Mouse (Mus musculus): Measurements from ENCODE around the gene Cbx4.

The Cbx4 gene

DNA sequence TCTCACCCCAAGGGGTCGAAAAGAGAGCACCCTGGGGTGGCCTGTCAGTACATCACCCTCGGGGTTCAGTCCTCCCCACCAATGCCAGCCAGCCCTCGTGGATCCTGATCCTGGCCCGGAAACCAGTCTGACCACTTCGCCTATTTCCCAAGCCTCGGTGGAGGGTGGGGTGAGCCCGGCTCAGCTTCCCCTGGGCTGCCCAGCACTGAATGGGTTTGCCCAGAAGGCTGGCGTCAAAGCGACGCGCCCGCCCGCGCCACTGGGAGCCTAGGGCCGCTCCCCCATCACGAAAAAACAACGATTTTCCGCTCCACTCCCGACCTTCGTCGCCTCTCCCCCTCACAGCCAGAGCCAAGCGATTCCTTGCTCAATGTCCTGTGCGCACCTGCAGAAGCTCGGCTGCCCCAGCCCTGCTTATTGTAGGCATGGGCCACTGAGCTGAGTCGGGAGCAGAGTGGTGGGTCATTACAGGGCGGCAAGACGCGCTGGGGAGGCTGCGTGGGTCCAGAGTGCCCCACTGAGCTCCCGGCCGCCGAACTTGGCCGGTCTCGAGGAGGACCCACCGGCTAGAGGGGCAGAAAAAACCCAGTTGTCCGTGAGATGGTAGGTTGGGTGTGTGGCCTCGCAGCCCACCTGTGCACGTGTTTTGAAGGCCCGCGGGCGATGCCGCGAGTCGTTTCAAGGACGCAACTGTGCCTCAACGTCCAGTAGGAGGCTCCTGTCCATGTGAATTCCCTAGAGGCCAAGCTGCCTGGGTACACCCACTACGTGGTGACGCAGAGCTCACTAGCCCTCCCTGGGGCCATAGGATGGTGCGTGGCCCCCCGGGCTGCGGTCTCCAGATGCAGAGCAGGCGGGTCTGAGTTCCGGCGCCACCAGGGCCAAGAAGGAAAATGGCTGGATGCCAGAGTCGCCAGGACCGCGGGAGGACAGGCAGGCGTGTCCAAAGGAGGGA lies 27.7 kb downstream of the Cbx4 start:
- DNase-seq (ENCODE audit: extremely low read depth, low read depth, low spot score), result no peak

DNA sequence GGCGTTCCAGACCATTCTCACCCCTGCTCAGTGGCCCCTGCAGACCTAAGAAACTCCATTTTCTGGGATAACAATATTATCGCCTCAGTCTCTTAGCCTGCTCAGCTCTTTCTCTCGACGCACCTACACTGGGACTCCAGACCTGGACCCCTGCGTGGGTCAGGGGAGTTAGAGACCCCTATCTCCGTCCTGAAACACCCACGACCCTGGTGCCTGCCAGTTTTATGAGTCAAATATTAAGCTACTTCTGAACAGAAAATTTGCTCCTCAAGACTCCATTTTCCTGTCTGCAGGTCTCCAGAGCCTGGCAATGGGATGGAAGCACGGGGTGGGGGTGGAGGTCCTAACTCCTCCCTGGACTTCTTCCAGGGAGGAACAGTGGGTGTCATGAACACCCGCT lies 28.7 kb downstream of the Cbx4 start:
- DNase-seq (ENCODE audit: extremely low read depth, low read depth, low spot score), result no peak

DNA sequence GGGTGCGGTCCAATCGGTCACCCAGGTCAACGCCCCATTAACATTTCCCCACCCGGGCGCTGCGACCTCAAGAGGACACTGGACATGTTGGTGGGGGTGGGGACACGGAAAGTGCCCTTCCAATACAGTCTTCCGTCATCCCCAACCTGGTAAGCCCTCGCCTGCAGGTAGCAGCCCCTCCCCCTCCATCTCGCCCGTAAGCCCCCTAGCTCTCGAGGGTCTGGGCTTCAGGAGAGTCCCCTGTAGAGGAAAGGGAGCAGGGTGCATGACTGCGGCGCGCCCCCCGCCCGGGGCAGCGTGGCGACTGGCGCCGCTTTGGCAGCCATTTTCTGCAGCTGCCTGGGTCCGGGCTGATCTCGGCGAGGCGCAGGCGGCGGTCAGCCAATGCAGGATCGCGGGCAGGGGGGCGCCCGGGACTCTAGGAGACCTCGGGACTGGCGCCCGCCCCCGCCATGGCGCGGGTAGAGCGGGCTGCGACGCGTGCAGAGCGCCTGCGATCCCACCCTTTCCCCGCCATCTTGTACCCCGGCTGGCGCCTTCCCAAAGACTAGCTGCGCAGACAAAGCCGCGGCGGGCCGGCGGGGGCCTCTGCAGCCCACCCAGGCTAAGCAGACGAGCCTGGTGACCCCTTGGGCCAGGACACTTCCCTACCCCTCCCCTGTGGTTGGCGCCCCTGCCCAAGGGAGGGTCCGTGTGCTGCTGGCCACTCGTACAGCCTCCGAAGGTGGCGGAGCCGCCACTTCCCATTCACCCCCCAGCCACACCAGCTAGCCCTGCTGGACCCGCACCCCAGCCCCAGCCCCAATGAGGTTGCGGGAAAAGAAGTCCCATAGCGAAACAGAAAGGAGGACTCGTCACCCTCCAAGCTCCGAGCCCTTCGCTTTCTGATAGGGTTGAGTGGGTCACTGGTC lies 29.5 kb downstream of the Cbx4 start:
- no peak for DNase-seq (ENCODE audit: extremely low read depth, low read depth, low spot score)

DNA sequence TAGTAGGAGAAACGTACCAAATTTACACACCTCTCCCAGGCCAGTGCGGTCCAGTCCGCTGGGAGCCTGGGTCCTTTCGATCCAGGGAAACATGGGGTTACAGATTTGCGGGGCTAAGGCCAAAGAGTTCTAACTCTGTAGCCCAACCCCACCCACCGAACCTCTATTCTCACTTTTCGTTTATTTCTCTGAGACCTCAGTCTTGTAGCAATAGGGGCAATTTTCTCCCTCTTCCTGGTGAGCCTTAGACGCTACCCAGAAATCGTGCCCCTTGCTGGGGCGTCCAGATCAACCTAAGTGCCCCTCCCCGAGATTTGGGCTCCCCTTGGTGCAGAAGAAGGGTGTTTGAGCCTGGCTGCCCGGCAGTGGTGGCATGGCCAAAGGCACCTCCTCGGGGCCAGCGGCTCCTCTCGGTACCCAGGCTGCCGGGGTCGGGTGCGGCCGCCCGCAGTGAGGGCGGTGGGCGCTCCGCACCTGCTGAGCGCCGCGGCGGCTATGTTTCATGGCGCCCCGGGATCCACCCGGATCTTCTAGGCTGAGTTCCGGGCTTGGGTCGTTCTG lies 30.4 kb downstream of the Cbx4 start:
- no peak for DNase-seq (ENCODE audit: extremely low read depth, low read depth, low spot score)

DNA sequence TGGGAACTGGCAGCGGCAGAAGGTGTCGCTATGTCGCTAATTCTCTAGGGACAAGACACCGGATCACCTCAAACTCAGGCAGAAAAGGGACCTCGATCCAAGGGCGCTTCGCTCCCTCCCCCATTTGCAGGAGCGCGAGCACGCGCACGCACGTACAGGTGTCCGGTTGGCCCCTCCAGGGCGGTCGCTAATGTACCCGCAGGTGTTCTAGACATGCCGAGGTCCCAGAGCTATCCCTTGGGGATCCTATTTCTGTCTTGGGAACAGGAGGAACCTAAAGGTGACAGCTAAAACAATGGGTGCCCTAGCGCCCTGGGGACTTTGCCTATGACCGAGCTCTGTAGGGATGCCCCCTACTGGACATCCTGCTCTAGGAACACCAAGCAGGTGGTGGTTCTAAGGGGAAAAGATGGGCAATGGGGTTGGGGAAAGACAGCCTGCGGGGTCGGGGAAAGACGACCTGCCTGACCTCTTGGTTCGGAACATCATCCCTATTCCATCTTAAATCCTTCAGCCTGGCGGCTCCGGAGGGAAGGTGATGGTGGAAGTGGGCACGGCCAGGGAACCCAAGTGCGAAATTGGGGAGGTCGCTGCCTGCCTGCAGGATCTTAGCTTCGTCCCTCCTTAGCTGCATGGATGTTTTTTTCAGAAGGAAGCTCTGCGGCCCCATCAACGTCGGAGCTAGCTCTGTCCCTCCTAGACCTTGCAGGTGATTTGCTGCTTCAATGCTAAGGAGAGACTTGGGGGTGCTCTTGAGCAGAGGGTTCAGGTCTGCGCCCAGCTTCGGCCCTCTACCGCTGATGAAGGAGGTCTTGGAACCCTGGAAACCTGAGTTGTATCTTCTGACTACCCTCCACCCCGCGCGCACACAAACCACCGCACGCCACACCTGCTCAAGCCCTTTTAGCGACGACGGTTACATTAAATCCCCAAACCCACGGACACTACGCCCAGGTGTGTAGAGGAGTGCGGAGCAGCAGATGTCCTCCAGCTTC lies 31.4 kb downstream of the Cbx4 start:
- no peak for DNase-seq (ENCODE audit: extremely low read depth, low read depth, low spot score)

DNA sequence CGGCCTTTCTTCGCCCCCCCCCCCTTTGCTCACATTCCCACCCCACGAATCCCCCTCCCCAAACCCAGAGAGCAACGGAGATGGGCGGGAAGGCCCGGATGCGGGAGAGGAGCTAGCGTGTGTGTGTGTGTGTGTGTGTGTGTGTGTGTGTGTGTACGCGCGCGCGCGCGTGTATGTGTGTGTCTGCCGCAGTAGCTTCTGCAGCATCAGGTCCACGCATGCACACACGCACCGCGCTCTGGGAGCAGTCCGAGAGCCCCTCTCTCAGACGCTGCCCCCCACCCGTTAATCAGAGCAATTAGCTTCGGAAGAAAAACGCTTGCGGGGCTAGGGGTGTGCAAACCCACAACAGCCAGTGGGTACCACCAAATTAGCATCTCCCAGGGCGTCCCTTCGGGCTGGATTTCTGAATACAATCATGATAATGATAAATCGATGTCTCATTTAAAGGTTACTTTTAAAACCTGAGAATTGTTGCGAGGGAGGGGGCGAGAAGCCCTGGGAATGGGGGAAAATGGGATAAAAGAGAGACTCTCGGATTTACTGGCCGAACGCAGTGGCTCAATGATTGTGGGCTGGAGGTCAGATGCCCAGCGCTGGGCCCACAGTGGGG lies 32.2 kb downstream of the Cbx4 start:
- DNase-seq (ENCODE audit: extremely low read depth, low read depth, low spot score), result no peak

DNA sequence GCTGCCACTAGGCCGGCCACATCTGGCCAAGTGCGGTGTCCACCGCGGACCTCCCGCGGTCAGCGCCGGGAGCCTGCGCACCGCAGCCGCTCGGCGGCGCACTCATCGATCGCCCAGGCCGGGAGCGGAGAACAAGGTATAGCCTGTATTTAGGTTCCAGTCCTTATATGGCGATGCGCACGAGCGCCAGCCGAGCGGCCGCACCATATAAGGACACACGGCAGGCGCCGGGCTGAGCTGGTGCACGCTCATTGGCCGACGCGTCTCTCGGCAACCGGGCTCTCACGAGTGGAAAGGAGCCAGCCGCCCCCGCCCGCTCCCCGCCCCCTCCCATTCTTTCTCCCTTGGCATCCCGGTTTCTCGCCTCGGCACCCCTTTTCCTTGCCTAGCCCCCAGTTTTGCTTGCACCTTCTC lies 32.8 kb downstream of the Cbx4 start:
- no peak for DNase-seq (ENCODE audit: extremely low read depth, low read depth, low spot score)

DNA sequence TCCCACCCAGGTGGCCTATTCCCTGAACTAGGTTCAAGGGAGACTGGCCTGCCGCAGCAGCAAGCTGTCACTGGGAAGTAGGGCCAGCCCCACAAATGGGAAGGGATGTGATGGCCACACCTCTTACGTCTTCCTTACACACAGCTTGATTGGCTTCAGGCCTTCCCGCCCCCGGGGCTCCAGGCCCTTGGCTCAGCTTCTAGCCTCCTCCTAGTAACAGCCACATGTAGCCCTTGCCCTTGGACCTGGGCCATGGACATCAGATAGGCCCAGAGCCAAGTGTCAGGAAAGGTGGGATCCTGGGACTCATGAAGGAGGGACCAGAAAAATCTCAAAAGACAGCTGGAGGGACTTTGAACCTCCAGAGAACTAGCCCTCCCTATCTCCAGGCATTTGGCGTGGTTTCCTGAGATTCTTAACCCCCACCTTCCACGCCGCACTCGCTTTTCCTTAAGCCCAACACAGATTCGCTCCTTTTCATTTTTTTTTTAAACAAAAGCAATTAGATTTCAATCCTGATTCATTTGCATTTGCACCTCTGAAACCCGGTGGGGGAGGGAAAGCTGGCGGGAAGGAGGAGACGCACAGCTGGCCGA lies 33.3 kb downstream of the Cbx4 start:
- no peak for DNase-seq (ENCODE audit: extremely low read depth, low read depth, low spot score)

DNA sequence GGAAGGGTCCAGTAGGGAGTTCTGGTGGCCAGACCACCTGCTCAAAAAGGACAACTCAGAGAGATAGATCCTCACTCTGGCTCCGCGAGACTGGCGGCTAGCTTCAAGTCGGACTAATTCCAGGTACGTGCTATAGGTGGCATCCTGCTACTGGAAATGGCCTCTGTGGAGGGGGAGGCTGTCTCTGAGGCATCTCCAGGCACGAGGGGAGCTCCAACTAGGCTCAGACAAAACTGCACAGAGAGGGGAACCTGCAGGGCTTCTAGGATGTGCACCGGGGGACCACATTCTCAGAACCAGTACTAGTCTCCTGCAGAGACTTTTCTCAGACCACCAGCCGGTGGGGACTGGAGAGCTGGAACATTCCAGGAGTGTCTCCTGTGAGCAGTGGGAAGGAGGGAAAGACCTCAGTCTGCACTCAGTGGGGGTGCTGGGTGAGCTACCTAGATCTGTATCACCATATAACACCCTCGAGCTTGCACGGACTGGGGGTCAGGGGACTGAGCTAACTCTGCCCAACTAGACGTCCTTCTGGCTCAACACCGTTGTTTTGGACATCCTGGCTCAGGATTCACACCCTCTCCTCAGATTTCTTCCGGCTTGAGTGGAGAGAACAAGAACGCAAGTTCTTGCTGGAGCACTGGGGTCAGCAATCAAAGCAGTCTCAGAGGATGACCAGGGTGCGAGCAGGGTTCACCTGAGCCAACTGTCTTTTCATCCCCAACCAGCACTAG lies 33.9 kb downstream of the Cbx4 start:
- DNase-seq (ENCODE audit: extremely low read depth, low read depth, low spot score), result no peak

DNA sequence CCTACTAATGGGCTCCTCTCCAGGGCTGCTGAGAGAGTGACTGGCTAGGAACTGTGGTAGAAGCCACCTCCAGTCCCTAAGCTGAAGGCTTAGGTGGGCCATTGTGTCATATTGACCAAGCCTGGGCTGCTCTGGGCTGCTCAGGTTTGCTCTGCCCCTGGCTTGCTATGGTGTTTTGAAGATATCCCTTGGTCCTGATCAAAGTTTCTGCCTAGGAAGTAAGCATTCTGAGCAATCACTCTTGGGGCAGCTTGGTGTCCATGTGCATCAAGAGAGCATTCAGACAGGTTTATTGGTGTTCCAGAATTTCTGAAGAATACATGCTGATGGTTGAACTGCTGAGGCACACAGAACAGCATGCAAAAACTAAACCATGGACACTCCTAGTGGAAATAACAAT lies 34.6 kb downstream of the Cbx4 start:
- DNase-seq (ENCODE audit: extremely low read depth, low read depth, low spot score), result no peak

DNA sequence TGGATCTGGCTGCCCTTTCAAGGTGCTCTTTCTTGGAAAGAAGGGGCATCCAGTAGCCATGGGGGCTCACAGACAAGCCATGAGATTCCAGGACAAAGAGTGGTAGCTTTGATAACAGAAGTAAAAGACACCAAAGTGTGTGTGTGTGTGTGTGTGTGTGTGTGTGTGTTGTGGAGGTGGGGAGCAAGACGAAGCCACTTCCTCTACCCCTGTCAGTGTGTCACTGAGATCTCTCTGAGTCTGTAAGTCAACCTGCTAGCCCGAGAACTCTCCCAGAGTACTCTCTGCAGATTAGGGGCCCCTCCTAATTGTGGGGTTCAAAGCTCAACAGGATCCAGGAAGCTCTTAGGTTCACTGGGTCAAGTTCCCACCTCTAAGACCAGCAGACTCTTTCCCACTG lies 35.7 kb downstream of the Cbx4 start:
- no peak for DNase-seq (ENCODE audit: extremely low read depth, low read depth, low spot score)

DNA sequence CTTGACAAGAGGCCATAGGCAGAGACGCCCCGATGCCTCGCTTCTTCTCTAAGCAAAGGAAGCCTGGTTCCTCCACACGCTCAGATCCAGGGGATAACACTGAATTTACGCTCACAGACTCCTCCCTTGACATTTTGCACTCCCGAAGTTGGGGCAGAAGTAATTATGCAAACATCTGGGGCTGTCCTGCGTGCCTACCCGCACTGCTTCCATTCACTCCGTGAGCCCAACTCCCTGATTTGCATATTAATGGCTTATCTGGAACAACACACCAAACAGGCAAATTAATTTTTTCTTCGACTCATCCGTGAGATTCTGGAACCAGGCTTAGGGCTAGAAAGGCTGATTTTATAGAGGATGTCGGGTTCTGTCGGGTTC lies 37.9 kb downstream of the Cbx4 start:
- no peak for DNase-seq (ENCODE audit: extremely low read depth, low read depth, low spot score)

DNA sequence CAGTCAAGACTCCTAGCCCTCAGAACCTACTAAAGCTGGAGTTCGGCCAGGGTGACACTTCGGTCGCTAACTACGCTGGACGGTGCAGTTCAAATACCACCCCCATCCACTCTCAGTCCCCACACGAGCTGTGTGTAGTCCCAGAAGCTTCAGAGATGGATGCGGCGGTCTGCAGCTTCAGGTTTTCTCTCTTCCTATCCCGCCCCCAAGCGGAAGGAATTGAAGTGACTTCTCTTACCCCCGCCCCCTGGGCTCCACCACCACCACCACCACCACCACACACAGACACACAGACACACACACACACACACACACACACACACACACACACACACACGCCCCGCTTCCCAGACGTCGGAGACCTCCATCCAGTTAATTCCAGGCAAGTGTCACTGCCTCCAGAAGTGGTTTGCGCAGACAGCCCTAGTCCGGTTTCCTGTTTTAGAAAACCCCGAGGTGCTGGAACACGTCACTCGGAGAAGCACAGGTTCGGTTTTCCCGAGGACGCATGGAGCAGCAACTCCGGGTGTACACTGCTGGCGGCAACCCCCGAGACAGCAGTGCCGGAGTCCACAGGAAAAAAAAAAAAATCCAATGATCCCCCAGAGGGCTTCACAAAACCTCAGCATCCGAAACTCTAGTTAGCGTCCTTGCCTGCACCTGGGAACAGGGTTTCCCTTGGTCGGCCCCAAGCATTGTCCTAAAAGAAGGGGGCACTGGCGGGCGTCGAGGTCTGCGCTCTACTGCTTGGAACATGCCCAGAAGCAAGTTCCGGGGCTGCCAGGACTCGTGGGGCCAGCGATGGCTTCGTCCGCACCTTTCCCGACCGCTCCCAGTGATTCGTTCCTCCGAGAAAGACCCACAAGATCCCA lies 38.5 kb downstream of the Cbx4 start:
- no peak for DNase-seq (ENCODE audit: extremely low read depth, low read depth, low spot score)

DNA sequence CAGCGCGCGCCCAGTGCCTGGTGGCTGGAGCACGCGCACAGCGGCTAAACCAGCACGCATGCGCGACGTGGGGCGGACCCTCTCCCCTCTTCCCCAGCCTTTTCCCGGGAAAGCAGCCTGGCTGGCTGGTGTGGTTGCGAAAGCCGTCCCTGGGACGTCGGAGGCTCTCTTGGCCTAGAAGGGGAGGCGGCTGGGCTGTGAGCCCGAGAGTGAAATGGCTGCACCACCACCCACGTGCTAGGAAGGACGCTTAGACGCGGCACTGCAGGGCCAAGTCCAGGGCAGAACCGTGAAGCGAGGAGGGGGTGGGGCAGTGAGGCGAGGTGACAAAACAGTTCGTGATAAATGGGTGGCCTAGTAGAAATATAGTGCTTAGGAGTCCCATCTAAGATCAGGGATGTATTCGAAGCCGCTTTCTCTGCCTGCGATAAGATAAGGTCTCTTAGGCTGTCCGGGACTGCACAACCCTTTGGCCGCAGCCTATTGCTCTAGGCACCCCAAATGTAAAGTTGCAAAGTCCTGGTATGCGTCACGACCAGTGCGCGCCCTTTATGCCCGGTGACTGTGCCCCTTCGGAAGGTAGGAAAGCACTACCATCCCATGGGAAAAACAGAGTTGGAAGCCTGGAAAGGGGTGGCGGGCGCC lies 39.3 kb downstream of the Cbx4 start:
- DNase-seq (ENCODE audit: extremely low read depth, low read depth, low spot score), result no peak

DNA sequence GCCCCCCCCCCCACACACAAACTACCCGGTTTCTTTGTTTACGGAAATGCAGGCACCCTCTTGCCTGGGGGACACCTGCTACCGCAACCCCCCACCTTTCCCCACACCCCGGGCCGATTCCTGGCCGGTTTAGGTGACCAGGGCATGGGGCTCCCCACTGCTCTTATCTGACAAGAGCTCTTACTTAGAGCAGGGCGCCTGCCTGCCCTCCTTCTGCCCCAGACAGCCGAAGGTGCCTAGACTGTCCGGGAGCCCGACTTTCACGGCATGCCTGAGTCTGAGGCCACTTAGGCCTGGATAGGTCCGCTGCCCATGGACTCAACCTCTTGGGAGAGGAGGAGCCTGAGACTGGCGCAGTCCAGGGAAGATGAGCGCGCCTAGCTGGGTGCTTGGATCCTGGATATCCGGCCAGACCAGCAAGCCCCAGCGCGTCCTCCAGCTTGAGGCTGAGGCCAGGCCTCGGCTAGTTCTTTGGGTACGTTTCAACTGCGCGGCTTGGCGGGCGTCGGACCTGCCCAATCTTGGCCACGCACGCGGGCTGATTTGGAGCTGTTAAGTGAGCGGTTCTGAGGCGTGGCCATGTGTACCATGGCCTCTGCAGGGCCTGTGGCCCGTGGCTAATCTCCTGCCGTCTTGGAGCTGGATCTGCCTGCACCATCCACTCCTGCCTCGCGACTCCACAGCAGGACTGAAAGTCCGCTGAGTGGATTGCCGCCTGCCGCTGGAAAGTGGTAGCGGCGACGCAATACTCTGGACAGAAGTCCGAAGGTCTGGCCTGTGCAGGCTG lies 41.3 kb downstream of the Cbx4 start:
- DNase-seq (ENCODE audit: extremely low read depth, low read depth, low spot score), result no peak

DNA sequence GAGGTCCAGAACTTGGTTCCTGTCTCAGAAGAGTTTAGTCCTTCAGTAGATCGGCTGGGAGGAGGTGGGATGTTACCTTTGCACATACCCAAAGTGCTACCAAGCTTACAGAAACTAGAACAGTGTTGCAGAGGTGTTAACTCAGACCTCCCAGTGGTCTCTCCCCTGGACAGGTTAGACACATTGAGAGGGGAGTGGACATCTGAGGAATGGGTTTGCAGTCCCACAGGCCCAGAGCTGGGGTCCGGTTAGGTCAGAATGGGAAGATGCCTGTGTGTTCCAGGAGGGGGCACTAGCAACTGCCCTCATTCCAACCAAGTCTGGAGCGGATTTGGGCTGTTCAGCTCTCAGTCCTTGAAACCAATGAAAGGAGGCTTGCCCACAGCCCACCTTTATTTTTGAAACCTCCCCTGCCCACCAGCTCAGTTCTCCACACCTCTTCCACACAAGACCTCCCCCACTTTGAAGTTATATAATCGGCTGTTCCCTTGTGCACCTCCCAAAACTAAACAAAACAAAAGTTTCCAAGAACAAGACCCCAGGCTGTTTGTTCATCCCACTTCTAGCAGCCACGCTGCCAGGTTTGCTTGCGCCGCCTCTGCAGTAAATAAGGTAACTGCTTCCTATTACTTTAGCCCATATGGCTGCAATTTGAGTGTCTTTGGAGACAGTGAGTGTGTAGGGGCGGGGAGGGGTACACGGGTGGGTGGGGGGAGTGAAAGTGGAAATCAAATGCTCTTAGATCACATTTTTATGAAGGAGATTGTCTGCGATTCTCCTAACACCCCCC lies 42.1 kb downstream of the Cbx4 start:
- DNase-seq (ENCODE audit: extremely low read depth, low read depth, low spot score), result no peak

All from fat pad, adult 2 months (tissue).